Mouse (Mus musculus): Measurements from ENCODE around the gene Sec24c.

Gene Sec24c

DNA sequence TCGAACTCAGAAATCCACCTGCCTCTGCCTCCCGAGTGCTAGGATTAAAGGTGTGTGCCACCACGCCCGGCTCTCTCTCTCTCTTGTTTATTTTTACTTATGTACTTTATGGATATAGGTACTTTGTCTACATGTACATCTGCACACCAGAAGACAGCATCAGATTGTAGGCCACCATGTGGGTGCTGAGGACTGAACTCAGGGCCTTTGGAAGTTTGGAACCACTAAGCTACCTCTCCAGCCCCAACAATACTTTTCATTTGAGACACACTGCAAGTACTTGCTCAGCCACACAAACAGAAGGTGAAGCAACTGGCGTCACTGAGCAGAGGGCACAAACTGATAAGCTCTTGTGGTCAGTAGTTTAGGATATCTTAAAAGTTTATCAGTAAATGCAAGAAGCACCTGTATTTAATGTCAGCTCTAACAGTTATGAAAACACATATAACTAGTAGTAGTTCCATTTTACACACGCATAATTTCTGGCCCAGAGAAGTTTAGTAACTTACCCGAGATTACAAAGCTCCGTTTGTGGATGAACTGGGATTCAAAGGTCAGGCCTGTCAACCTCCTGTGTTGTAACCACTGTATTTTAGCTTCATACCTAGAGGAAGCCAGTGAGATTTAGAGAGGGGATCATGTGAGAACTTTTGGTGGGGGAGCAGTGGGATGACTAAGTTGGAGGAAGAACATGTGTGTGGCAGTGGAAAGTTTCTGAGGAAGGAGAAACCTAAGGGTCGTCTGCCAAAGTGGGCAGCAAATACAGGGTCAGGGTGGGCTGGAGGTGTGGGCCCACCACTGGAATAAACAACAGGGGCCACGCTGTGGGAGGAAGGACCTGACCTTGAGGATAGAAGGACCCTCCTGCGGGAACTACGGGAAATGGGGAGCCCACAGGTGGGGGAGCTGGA lies 59.2 kb downstream of the Sec24c start:
- no peak for DNase-seq (ENCODE audit: low read depth in 1 of 2, low spot score in 2 of 2)

DNA sequence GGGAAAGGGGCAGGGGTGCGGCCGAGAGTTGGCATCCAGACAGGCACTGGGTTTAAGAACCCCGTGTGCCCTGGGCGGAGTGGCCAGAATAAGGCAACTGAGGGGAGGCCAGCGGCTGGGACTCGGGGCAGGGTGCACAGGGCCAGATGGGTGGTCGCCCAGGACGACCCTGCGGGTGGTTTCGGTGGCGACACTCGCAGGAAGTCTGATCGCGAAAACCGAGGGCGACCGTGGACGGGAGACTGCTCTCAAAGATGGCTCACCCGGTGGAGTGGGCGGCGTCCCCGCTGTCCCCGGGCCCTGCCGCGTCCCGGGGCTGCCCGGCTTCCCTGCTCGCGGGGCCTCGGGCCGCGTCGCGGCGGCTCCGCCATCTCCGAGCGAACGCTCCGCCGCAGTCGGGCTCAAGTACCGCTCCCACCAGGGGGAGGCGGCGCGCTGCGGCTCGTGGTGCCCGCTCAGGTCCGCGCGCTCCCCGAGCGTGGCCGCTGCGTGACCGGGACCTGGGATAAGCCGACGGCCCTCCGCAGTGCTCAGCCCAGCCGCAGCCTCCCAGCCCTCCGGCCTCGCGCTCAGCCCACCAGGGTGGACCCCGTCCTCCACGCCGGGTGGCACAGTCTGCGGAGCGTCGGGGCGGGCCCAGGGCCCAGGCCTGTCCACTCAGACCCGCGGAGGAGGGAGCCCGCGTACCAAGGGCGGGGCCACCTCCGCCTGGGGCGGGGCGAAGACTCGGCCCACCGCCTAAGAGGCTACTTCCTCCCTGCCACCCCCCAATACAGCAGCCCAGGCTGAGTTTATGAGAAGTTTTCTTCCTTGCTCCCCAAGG lies 60.1 kb downstream of the Sec24c start, which contains the start of gene Ndst2:
Ndst2 (minus strand) TSS at position 611 of the 823 bp plus-strand sequence.
- peak; percentile 69 to 83 for DNase-seq (ENCODE audit: low read depth in 1 of 2, low spot score in 2 of 2)

DNA sequence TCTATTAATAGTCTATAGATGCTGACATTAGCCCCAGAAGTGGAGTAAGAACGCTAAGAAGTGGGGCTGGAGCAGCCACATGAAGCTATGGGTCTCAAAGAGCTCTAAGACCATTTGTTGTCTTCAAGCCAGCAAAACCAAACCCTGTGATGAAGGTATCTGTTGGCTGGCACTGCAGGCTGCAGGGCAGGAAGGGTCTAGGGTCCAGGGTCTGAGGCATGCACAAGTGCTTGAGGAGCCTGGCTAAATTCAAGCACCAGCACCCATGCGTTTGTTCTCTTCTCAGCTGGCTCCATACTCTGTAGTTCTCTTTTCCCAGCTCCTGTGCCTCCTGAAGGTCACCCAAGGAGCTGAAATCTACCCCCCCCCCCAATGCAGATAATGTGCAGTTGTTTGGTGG lies 60.9 kb downstream of the Sec24c start:
- DNase-seq (ENCODE audit: low read depth in 1 of 2, low spot score in 2 of 2) = no peak

DNA sequence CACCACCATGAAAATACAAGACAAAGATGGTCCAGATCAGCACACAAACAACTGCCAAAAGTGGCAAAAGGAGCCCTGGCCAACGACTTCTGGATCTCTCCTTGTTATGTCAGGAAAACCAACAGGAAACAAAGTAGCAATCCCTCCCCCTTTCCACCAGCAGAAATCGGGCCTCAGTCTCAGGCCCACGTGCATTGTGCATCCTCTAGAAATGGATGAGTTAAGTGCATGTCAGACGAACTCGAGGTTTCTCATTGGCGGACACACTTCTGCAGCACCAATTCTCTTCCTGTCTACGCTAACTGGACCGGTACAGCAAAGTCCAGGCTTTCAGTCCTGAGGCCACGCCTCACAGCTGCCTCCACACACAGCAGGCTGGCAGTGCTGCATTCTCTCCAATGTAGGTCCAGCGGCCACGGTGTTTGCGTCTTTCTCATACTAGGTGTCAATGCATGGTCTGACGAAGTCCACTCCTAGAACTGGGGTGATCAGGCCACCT lies 61.8 kb downstream of the Sec24c start:
- DNase-seq (ENCODE audit: low read depth in 1 of 2, low spot score in 2 of 2) = no peak

DNA sequence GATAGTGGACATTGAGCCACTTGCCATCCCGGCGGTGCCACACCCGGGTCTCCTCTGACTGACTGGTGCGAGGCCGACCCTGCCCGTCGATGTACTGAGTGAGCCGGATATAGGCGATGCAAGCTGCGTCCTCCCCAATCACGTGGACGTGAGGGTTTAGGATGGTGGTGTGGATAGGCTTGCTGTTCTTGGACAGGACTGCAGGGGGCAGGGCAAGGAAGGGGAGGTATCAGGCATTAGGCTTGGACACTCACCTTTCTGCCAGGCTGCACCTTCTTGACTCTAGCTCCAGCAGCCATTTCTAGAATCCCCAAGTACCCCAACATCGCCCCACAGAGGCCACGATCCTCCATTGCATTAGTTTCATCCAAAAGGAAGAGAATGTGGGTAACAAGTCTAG lies 63.2 kb downstream of the Sec24c start:
- peak; percentile 22 to 28 for DNase-seq (ENCODE audit: low read depth in 1 of 2, low spot score in 2 of 2)

DNA sequence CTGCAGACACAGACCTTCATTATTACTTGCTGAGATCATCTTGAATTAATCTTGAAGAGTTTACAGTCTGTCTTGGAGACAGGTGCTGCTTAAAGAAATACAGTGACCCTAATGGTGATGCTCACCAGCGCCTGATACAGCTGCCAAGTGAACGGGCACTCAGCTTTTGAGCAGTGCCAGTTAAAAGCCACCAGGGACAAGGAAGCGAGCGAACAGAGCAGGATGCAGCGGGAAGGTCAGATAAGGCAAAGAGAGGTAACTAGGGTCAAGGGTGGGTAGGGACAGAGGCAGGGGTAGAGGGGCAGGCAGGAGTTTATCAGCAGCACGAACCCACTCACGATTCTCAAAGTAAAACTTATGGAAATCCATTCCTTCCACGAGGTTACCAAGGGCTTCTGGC lies 64.4 kb downstream of the Sec24c start:
- DNase-seq (ENCODE audit: low read depth in 1 of 2, low spot score in 2 of 2) = no peak

DNA sequence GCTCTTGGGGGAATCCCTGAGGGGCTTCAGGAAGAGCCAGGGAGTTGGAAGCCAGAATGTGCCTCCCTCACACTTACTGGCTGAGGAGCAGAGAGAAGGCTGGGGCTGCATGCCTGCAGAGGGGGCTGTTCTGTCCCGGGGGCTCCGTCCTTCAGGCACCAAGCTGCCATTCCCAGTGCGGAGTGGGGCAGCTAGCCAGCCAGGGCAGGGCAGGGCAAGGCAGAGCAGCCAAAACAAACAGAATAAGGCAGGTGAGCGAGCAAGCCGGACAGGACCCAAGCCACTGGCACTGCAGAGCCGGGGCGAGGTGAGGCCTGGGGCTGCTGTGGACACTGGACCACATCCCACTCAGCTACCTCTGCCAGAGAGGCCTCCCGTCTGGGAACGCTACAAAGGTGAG lies 67.2 kb downstream of the Sec24c start:
- DNase-seq (ENCODE audit: low read depth in 1 of 2, low spot score in 2 of 2) = no peak

DNA sequence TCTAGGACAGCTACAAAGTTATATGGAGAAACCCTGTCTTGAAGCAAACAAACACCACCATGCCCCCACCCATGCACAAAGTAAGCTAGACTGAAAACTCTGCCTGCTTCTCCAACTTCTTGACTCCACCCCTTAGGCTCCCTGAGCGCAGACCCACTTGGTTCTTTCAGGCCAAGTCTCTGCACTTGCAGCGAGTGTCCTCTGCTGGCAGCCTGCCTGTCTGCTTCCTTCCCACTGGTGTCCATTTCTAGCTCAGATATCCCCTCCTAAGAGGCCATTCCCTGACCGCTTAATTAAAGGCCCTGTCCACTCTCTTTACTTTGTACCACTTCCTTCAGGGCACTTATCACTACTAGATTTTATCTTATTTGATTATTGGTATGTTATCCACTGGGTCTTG lies 69.5 kb downstream of the Sec24c start:
- no peak for DNase-seq (ENCODE audit: low read depth in 1 of 2, low spot score in 2 of 2)

Measured in monocyte, adult 2 months (primary cell).